Mouse (Mus musculus): ENCODE data around the gene Acad12. TPM values are rescaled to one million over a fixed set of nuclear protein-coding genes. Genes with fewer than 3 reads are reported as not detected.

The Acad12 gene
- polyA plus RNA-seq, 1 experiment: 2.6 TPM

GRCm38 (mm10) chr5:121594714-121595313 is 23.9 kb downstream of the Acad12 start:
- no peaks in the 10 kb centered on the region for H3K27me3 ChIP-seq (replicated peaks)
- no peak for TF ChIP-seq FLI1 (IDR thresholded peaks at IDR 0.05; ENCODE audit: low read length)
- TF ChIP-seq GATA1 (IDR thresholded peaks at IDR 0.05; ENCODE audit: borderline replicate concordance, low read length): no peak
- peaks cover 87% of the 10 kb centered on the region for H3K4me1 ChIP-seq
- peaks cover 39% of the 10 kb centered on the region for H3K36me3 ChIP-seq (replicated peaks; ENCODE audit: low read length)
- H3K9me3 ChIP-seq: no peaks in the 10 kb centered on the region
- H3K4me3 ChIP-seq (replicated peaks): no peak overlapping the region

GRCm38 (mm10) chr5:121593451-121594401 is 25.0 kb downstream of the Acad12 start, which contains the start of gene Aldh2:
Gene Aldh2, minus strand, starts transcription at chr5:121593824.
- Histone ChIP-seq H3K4me3 (replicated peaks) (peak within 1 kb of the TSS; percentile 100), H3K4me1 (peaks cover 92% of the 10 kb centered on the region), H3K36me3 (replicated peaks; ENCODE audit: low read length) (peaks cover 44% of the 10 kb centered on the region), H3K9me3 (no peaks in the 10 kb centered on the region), H3K27me3 (replicated peaks) (no peaks in the 10 kb centered on the region)
- TF ChIP-seq FLI1 (IDR thresholded peaks at IDR 0.05; ENCODE audit: low read length) (no peak), GATA1 (IDR thresholded peaks at IDR 0.05; ENCODE audit: borderline replicate concordance, low read length) (no peak)

- H3K27me3 ChIP-seq (replicated peaks): no peaks in the 10 kb centered on the region
- H3K4me1 ChIP-seq: peaks cover 92% of the 10 kb centered on the region
- H3K36me3 ChIP-seq (replicated peaks; ENCODE audit: low read length): peaks cover 43% of the 10 kb centered on the region
- no peaks in the 10 kb centered on the region for H3K9me3 ChIP-seq
- TF ChIP-seq GATA1 (IDR thresholded peaks at IDR 0.05; ENCODE audit: borderline replicate concordance, low read length) (no peak), FLI1 (IDR thresholded peaks at IDR 0.05; ENCODE audit: low read length) (no peak)
- peak overlapping the region; percentile 100 for H3K4me3 ChIP-seq (replicated peaks)
Measured at GRCm38 (mm10) chr5:121592816-121593407, 25.8 kb downstream of the Acad12 start.

- peaks cover 92% of the 10 kb centered on the region for H3K4me1 ChIP-seq
Measured at GRCm38 (mm10) chr5:121592064-121592815, 26.5 kb downstream of the Acad12 start.

GRCm38 (mm10) chr5:121591417-121592063 is 27.2 kb downstream of the Acad12 start:
- no peaks in the 10 kb centered on the region for H3K27me3 ChIP-seq (replicated peaks)
- TF ChIP-seq FLI1 (IDR thresholded peaks at IDR 0.05; ENCODE audit: low read length) (no peak), GATA1 (IDR thresholded peaks at IDR 0.05; ENCODE audit: borderline replicate concordance, low read length) (no peak)
- H3K4me1 ChIP-seq: peaks cover 92% of the 10 kb centered on the region
- peaks cover 48% of the 10 kb centered on the region for H3K36me3 ChIP-seq (replicated peaks; ENCODE audit: low read length)
- H3K9me3 ChIP-seq: no peaks in the 10 kb centered on the region
- peak overlapping the region; percentile 100 for H3K4me3 ChIP-seq (replicated peaks)

More at GRCm38 (mm10) chr5:121592064-121592815, 26.5 kb downstream of the Acad12 start:
- peak overlapping the region; percentile 100 for H3K4me3 ChIP-seq (replicated peaks)
- H3K9me3 ChIP-seq: no peaks in the 10 kb centered on the region
- peaks cover 47% of the 10 kb centered on the region for H3K36me3 ChIP-seq (replicated peaks; ENCODE audit: low read length)
- H3K27me3 ChIP-seq (replicated peaks): no peaks in the 10 kb centered on the region
- TF ChIP-seq FLI1 (IDR thresholded peaks at IDR 0.05; ENCODE audit: low read length): no peak

- H3K9me3 ChIP-seq: no peaks in the 10 kb centered on the region
- peaks cover 92% of the 10 kb centered on the region for H3K4me1 ChIP-seq
- peaks cover 52% of the 10 kb centered on the region for H3K36me3 ChIP-seq (replicated peaks; ENCODE audit: low read length)
- no peak overlapping the region for H3K4me3 ChIP-seq (replicated peaks)
- no peaks in the 10 kb centered on the region for H3K27me3 ChIP-seq (replicated peaks)
- TF ChIP-seq FLI1 (IDR thresholded peaks at IDR 0.05; ENCODE audit: low read length): no peak
- no peak for TF ChIP-seq GATA1 (IDR thresholded peaks at IDR 0.05; ENCODE audit: borderline replicate concordance, low read length)
Measured at GRCm38 (mm10) chr5:121589928-121590327, 28.8 kb downstream of the Acad12 start.

- Histone ChIP-seq H3K4me3 (replicated peaks) (peak overlapping the region; percentile 87), H3K9me3 (no peaks in the 10 kb centered on the region), H3K4me1 (peaks cover 96% of the 10 kb centered on the region), H3K36me3 (replicated peaks; ENCODE audit: low read length) (peaks cover 55% of the 10 kb centered on the region), H3K27me3 (replicated peaks) (no peaks in the 10 kb centered on the region)
- TF ChIP-seq GATA1 (IDR thresholded peaks at IDR 0.05; ENCODE audit: borderline replicate concordance, low read length): no peak
- TF ChIP-seq FLI1 (IDR thresholded peaks at IDR 0.05; ENCODE audit: low read length): no peak
Measured at GRCm38 (mm10) chr5:121586400-121587039, 32.2 kb downstream of the Acad12 start.

- no peaks in the 10 kb centered on the region for H3K27me3 ChIP-seq (replicated peaks)
- no peak for TF ChIP-seq FLI1 (IDR thresholded peaks at IDR 0.05; ENCODE audit: low read length)
- no peak for TF ChIP-seq GATA1 (IDR thresholded peaks at IDR 0.05; ENCODE audit: borderline replicate concordance, low read length)
- no peaks in the 10 kb centered on the region for H3K9me3 ChIP-seq
- peak overlapping the region; percentile 68 for H3K4me3 ChIP-seq (replicated peaks)
- H3K36me3 ChIP-seq (replicated peaks; ENCODE audit: low read length): peaks cover 57% of the 10 kb centered on the region
- H3K4me1 ChIP-seq: peaks cover 96% of the 10 kb centered on the region
Measured at GRCm38 (mm10) chr5:121585699-121586098, 33.0 kb downstream of the Acad12 start.

All from megakaryocyte, embryonic 14.5 days (primary cell).